Mouse (Mus musculus): ENCODE results near the gene Med25.

Med25 gene

GRCm38 (mm10) chr7:44848561-44849415 lies 43.7 kb downstream of the Med25 start, which contains the start of the genes Akt1s1 and Tbc1d17:
Akt1s1 (plus strand) TSS chr7:44848991.
Tbc1d17 (minus strand) TSS chr7:44849079.
- DNase-seq (ENCODE audit: low spot score) = peak; percentile 100

- no peak for DNase-seq (ENCODE audit: low spot score)
These were observed 44.7 kb downstream of the Med25 start for GRCm38 (mm10) chr7:44847772-44848171.

- DNase-seq (ENCODE audit: low spot score) = no peak
These were observed 45.7 kb downstream of the Med25 start for GRCm38 (mm10) chr7:44846804-44847203.

- no peak for DNase-seq (ENCODE audit: low spot score)
These were observed 47.5 kb downstream of the Med25 start for GRCm38 (mm10) chr7:44845006-44845405.

- no peak for DNase-seq (ENCODE audit: low spot score)
These were observed 50.6 kb downstream of the Med25 start for GRCm38 (mm10) chr7:44841825-44842463.

GRCm38 (mm10) chr7:44840426-44840825 lies 52.1 kb downstream of the Med25 start:
- no peak for DNase-seq (ENCODE audit: low spot score)

- DNase-seq (ENCODE audit: low spot score) = no peak
These were observed 52.9 kb downstream of the Med25 start for GRCm38 (mm10) chr7:44839491-44840191.

- DNase-seq (ENCODE audit: low spot score) = no peak
These were observed 53.4 kb downstream of the Med25 start for GRCm38 (mm10) chr7:44839171-44839490.

- no peak for DNase-seq (ENCODE audit: low spot score)
These were observed 54.4 kb downstream of the Med25 start for GRCm38 (mm10) chr7:44838073-44838472.

- DNase-seq (ENCODE audit: low spot score) = no peak
These were observed 56.0 kb downstream of the Med25 start for GRCm38 (mm10) chr7:44836423-44837053.

GRCm38 (mm10) chr7:44836016-44836404 lies 56.5 kb downstream of the Med25 start:
- DNase-seq (ENCODE audit: low spot score) = no peak

GRCm38 (mm10) chr7:44835373-44836015 lies 57.0 kb downstream of the Med25 start:
- DNase-seq (ENCODE audit: low spot score) = no peak

- no peak for DNase-seq (ENCODE audit: low spot score)
These were observed 59.7 kb downstream of the Med25 start for GRCm38 (mm10) chr7:44832763-44833162.

- DNase-seq (ENCODE audit: low spot score) = no peak
These were observed 63.8 kb downstream of the Med25 start for GRCm38 (mm10) chr7:44828706-44829105.

- DNase-seq (ENCODE audit: low spot score) = no peak
These were observed 65.7 kb downstream of the Med25 start for GRCm38 (mm10) chr7:44826771-44827170.

All from left cerebral cortex, adult 11 months (tissue).